Mouse (Mus musculus) lung, embryonic 15.5 days (tissue): ENCODE data around the gene Iqcg. TPM values are rescaled to one million over a fixed set of nuclear protein-coding genes. Genes with fewer than 3 reads are reported as not detected.

ENCODE experiments used
- ATAC-seq: fragments of 200-750 bp; cut with Nextera tagmentation; 2 replicates; pipeline ENCODE4 v1.8.0; 2017; ENCODE audit warnings: moderate number of reproducible peaks, borderline replicate concordance; ENCODE audit not compliant: low FRiP score, low TSS enrichment; ENCODE audit errors: extremely low read depth
- H3K27ac ChIP-seq: fragments of 300-500 bp; sonication (generic); 2 replicates; pipeline ENCODE4 v1.5.1; 2015; ENCODE audit warnings: moderate library complexity, mild to moderate bottlenecking, inconsistent platforms
- H3K27me3 ChIP-seq: fragments of 300-500 bp; sonication (generic); 2 replicates; pipeline ENCODE4 v1.6.1; 2015; ENCODE audit warnings: inconsistent platforms
- H3K36me3 ChIP-seq: fragments of 300-500 bp; sonication (generic); 2 replicates; pipeline ENCODE4 v1.6.1; 2015; ENCODE audit warnings: inconsistent platforms
- H3K4me1 ChIP-seq: fragments of 300-500 bp; sonication (generic); 2 replicates; pipeline ENCODE4 v1.6.1; 2015; ENCODE audit warnings: inconsistent platforms
- H3K4me2 ChIP-seq: fragments of 300-500 bp; sonication (generic); 2 replicates; pipeline ENCODE4 v1.6.1; 2015; ENCODE audit warnings: inconsistent platforms, mild to moderate bottlenecking, moderate library complexity
- H3K4me3 ChIP-seq: fragments of 300-500 bp; sonication (generic); 2 replicates; pipeline ENCODE4 v1.5.1; 2015; ENCODE audit warnings: mild to moderate bottlenecking, inconsistent platforms
- H3K9ac ChIP-seq: fragments of 300-500 bp; sonication (generic); 2 replicates; pipeline ENCODE4 v1.6.1; 2015; ENCODE audit warnings: inconsistent platforms
- H3K9me3 ChIP-seq: fragments of 300-500 bp; sonication (generic); 2 replicates; pipeline ENCODE4 v1.6.1; 2016; ENCODE audit warnings: inconsistent platforms
- WGBS: fragments of 180-500 bp; shearing (Covaris S2); methylation state at CpG from one replicate; pipeline ENCODE4 v1.1.7; 2015; 5-methylcytosine and 5-hydroxymethylcytosine counted together
- microRNA counts: library from miRNA; unstranded; fragments of <30 nt; microRNA quantifications from one replicate; lab custom pipeline; 2016
- microRNA-seq: library from miRNA; unstranded; fragments of <30 nt; microRNA quantifications from one replicate; pipeline ENCODE4, GENCODE M21; 2016
- polyA plus RNA-seq: library from polyadenylated mRNA; unstranded; fragments of >200 nt; fragmentation: Nextera tagmentation; extraction: Ambion mirVana; gene quantifications from 2 replicates; pipeline ENCODE4 v1.2.1, GENCODE M21; 2015

The Iqcg gene
- polyA plus RNA-seq, 1 experiment from 2014 or later = 4.3 TPM

DNA sequence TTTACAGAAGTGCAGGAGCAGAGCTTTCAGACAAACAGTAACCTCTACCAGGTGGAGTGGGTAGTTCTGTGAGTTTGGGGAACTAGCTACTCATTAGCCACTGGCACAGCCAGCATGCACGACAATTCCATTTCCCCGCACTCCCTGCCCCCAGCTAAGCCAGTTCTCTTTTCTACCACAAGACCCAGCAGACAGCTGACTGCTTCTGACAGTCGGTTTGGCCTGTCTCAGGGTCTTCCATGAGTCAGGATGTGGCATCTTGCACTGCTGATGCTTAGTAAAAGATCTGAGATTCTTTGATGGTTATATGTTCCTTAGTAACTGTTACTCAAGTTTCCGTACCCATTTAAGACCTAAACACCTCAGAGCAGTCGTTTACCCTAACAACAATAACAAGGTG, 83.5 kb downstream of the Iqcg start:
- no peak for ATAC-seq
- Histone ChIP-seq H3K4me2 (no peak overlapping the region), H3K9ac (no peak overlapping the region), H3K27ac (no peak overlapping the region), H3K4me1 (no peaks in the 10 kb centered on the region), H3K4me3 (no peak overlapping the region), H3K36me3 (peaks cover 20% of the 10 kb centered on the region), H3K9me3 (no peaks in the 10 kb centered on the region), H3K27me3 (no peaks in the 10 kb centered on the region)
- WGBS = 66% methylated on average over 5 of the region's 5 CpGs

MicroRNA genes within 50 kb of the gene (microRNA counts, 519-probe panel; counts per million panel counts)
- 19.7 counts per million for microRNA mmu-miR-1947 (lab: Ali Mortazavi, UCI)

Small RNA genes lying within 50 kb of the gene (microRNA-seq; reads per million reads assigned to microRNA genes)
- not detected for gene Gm22231
- 4.8 reads per million, percentile 20 among the genes with 10 or more reads in this experiment for gene Mir1947

Other genes starting within 250 kb of the Iqcg start
- not detected in 2 replicates for gene Smbd1, start 245.7 kb downstream of the Iqcg start, polyA plus RNA-seq
- gene Fyttd1, start 178.7 kb downstream of the Iqcg start, polyA plus RNA-seq = 92.4 and 101 TPM in 2 replicates
- 18.2 and 18.8 TPM in 2 replicates for gene Rubcn, start 178.5 kb downstream of the Iqcg start, polyA plus RNA-seq
- gene Lrch3, start 142.1 kb downstream of the Iqcg start, polyA plus RNA-seq = 20.4 and 21.6 TPM in 2 replicates
- gene Rpl35a, start 235 bp upstream of the Iqcg start, polyA plus RNA-seq = 891 and 974 TPM in 2 replicates
- gene Lmln, start 6.3 kb upstream of the Iqcg start, polyA plus RNA-seq = 1.7 and 4.2 TPM in 2 replicates
- gene Osbpl11, start 128.9 kb upstream of the Iqcg start, polyA plus RNA-seq = 19.1 and 20.0 TPM in 2 replicates
- 114 and 117 TPM in 2 replicates for gene Snx4, start 195.2 kb upstream of the Iqcg start, polyA plus RNA-seq